Mouse (Mus musculus): ENCODE results near the gene Rnf223. TPM values are rescaled to one million over a fixed set of nuclear protein-coding genes. Genes with fewer than 3 reads are reported as not detected.

Rnf223 gene
- polyA plus RNA-seq, 1 experiment from 2014 or later = 0.24 TPM

GRCm38 (mm10) chr4:156124077-156124476 is 6.2 kb upstream of the Rnf223 start:
- no peak overlapping the region for H3K27ac ChIP-seq (ENCODE audit: low read length)
- H3K27me3 ChIP-seq (ENCODE audit: control insufficient read depth, insufficient read depth, low read depth, low read length) = no peaks in the 10 kb centered on the region
- 93% methylated on average over 7 of the region's 7 CpGs for WGBS
- H3K4me1 ChIP-seq (replicated peaks; ENCODE audit: control insufficient read depth, insufficient read depth, low read length) = no peaks in the 10 kb centered on the region
- peaks cover 45% of the 10 kb centered on the region for H3K36me3 ChIP-seq (ENCODE audit: control insufficient read depth, insufficient read depth, low read length)
- no peak for ATAC-seq (ENCODE audit: low read depth)
- H3K9ac ChIP-seq (ENCODE audit: low read length) = no peak overlapping the region
- H3K4me2 ChIP-seq (ENCODE audit: low read depth, low read length) = no peak overlapping the region
- H3K4me3 ChIP-seq (ENCODE audit: low read length) = no peak overlapping the region
- H3K9me3 ChIP-seq (ENCODE audit: control insufficient read depth, low read length) = no peaks in the 10 kb centered on the region

GRCm38 (mm10) chr4:156125393-156125792 is 4.9 kb upstream of the Rnf223 start:
- no peaks in the 10 kb centered on the region for H3K4me1 ChIP-seq (replicated peaks; ENCODE audit: control insufficient read depth, insufficient read depth, low read length)
- H3K9ac ChIP-seq (ENCODE audit: low read length) = no peak overlapping the region
- H3K27me3 ChIP-seq (ENCODE audit: control insufficient read depth, insufficient read depth, low read depth, low read length) = no peaks in the 10 kb centered on the region
- ATAC-seq (ENCODE audit: low read depth) = no peak
- H3K9me3 ChIP-seq (ENCODE audit: control insufficient read depth, low read length) = no peaks in the 10 kb centered on the region
- peaks cover 34% of the 10 kb centered on the region for H3K36me3 ChIP-seq (ENCODE audit: control insufficient read depth, insufficient read depth, low read length)
- no peak overlapping the region for H3K4me2 ChIP-seq (ENCODE audit: low read depth, low read length)
- 92% methylated on average over 6 of the region's 6 CpGs for WGBS
- no peak overlapping the region for H3K4me3 ChIP-seq (ENCODE audit: low read length)
- H3K27ac ChIP-seq (ENCODE audit: low read length) = no peak overlapping the region

- Histone ChIP-seq H3K27ac (ENCODE audit: low read length) (no peak overlapping the region), H3K27me3 (ENCODE audit: control insufficient read depth, insufficient read depth, low read depth, low read length) (no peaks in the 10 kb centered on the region), H3K4me3 (ENCODE audit: low read length) (no peak overlapping the region), H3K9ac (ENCODE audit: low read length) (no peak overlapping the region), H3K4me2 (ENCODE audit: low read depth, low read length) (no peak overlapping the region), H3K36me3 (ENCODE audit: control insufficient read depth, insufficient read depth, low read length) (peaks cover 32% of the 10 kb centered on the region), H3K9me3 (ENCODE audit: control insufficient read depth, low read length) (no peaks in the 10 kb centered on the region), H3K4me1 (replicated peaks; ENCODE audit: control insufficient read depth, insufficient read depth, low read length) (no peaks in the 10 kb centered on the region)
- 85% methylated on average over 7 of the region's 7 CpGs for WGBS
- no peak for ATAC-seq (ENCODE audit: low read depth)
Measured at GRCm38 (mm10) chr4:156126841-156127240, 3.5 kb upstream of the Rnf223 start.

- Histone ChIP-seq H3K9ac (ENCODE audit: low read length) (no peak overlapping the region), H3K4me3 (ENCODE audit: low read length) (no peak overlapping the region), H3K4me1 (replicated peaks; ENCODE audit: control insufficient read depth, insufficient read depth, low read length) (no peaks in the 10 kb centered on the region), H3K36me3 (ENCODE audit: control insufficient read depth, insufficient read depth, low read length) (peaks cover 20% of the 10 kb centered on the region), H3K4me2 (ENCODE audit: low read depth, low read length) (no peak overlapping the region), H3K9me3 (ENCODE audit: control insufficient read depth, low read length) (no peaks in the 10 kb centered on the region), H3K27ac (ENCODE audit: low read length) (no peak overlapping the region), H3K27me3 (ENCODE audit: control insufficient read depth, insufficient read depth, low read depth, low read length) (no peaks in the 10 kb centered on the region)
- no peak for ATAC-seq (ENCODE audit: low read depth)
- 69% methylated on average over 5 of the region's 5 CpGs for WGBS
Measured at GRCm38 (mm10) chr4:156128746-156129145, 1.6 kb upstream of the Rnf223 start.

DNA sequence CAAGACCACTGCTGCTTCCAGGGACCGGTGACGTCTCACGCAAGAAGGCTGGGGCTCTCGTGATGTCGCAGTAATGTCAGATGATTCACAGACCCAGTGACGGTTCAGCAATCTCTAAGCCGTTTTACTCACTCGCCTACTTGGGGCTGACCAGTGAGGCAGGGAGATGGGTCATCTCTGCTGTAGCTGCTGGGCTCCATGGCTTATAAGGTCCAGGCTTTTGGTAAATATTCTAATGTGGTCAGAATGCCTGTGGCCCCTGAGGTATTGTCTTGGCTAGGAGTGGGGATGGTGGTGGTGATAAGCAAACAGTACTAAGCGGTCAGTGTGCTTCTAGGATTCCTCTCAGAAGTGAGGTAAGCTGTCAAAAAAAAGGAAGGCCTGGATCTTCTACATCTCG is 627 bp downstream of the Rnf223 start:
- no peak overlapping the region for H3K4me3 ChIP-seq (ENCODE audit: low read length)
- peaks cover 6% of the 10 kb centered on the region; the same call in 1 of the 2 replicates for H3K36me3 ChIP-seq (ENCODE audit: control insufficient read depth, insufficient read depth, low read length)
- H3K27ac ChIP-seq (ENCODE audit: low read length) = no peak overlapping the region
- WGBS = 65% methylated on average over 10 of the region's 10 CpGs
- H3K9me3 ChIP-seq (ENCODE audit: control insufficient read depth, low read length) = no peaks in the 10 kb centered on the region
- H3K9ac ChIP-seq (ENCODE audit: low read length) = no peak overlapping the region
- H3K4me1 ChIP-seq (replicated peaks; ENCODE audit: control insufficient read depth, insufficient read depth, low read length) = no peaks in the 10 kb centered on the region
- no peak overlapping the region for H3K4me2 ChIP-seq (ENCODE audit: low read depth, low read length)
- no peak for ATAC-seq (ENCODE audit: low read depth)
- no peaks in the 10 kb centered on the region for H3K27me3 ChIP-seq (ENCODE audit: control insufficient read depth, insufficient read depth, low read depth, low read length)

DNA sequence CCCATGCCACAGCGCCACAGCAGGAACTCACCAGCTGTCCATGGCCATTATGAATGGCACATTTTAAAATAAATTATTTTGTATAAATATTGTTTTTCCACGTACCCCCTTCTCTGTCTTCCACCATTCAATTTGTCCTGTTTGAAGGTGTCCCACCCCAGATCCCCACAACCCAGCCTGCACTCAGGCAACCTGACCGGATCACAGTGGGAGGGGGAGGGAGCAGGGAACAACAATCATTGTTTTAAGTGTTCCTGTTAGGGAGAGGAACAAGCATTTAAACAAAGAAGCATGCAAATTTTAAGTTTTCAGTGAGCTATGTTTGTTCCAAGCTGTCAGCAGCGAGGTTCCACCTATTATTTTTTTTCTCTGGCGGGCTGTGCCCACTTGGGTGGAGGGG is 3.0 kb downstream of the Rnf223 start:
- Histone ChIP-seq H3K9ac (ENCODE audit: low read length) (no peak overlapping the region), H3K4me3 (ENCODE audit: low read length) (no peak overlapping the region), H3K9me3 (ENCODE audit: control insufficient read depth, low read length) (no peaks in the 10 kb centered on the region), H3K36me3 (ENCODE audit: control insufficient read depth, insufficient read depth, low read length) (no peaks in the 10 kb centered on the region), H3K27me3 (ENCODE audit: control insufficient read depth, insufficient read depth, low read depth, low read length) (no peaks in the 10 kb centered on the region), H3K4me2 (ENCODE audit: low read depth, low read length) (no peak overlapping the region), H3K4me1 (replicated peaks; ENCODE audit: control insufficient read depth, insufficient read depth, low read length) (no peaks in the 10 kb centered on the region), H3K27ac (ENCODE audit: low read length) (no peak overlapping the region)
- 59% methylated on average over 5 of the region's 5 CpGs for WGBS
- ATAC-seq (ENCODE audit: low read depth) = no peak

DNA sequence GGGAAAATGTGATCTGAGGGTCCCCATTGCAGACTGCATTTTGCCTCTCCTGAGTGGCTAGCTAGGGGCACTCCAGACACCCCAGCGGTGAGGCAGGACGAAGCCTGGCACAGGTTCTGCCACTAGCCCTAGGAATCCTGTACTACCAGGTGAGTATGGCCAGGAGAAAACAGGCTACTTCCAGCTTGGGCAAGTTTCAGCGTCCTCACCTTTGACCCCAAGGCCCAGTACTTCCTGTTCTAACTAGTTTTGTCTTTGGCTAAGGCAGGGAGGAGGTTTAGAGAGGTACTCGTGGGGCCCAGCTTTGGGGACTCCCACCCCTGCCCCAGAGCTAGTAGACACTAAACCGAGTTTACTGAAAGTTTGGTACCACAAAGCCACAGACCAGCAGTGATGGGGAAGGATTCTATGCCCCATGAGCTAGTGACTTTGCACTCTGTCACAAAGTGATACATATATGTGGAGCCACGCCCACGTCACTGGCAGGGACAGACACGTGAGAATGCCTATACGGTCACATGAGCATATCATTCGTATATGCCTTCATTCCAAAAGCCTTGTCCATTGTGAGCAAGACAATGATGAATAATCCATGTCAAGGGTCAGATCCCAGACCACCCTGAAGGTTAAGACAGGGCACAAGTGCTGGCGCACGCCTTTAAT is 3.8 kb downstream of the Rnf223 start:
- Histone ChIP-seq H3K27me3 (ENCODE audit: control insufficient read depth, insufficient read depth, low read depth, low read length) (no peaks in the 10 kb centered on the region), H3K4me2 (ENCODE audit: low read depth, low read length) (no peak overlapping the region), H3K9ac (ENCODE audit: low read length) (no peak overlapping the region), H3K27ac (ENCODE audit: low read length) (no peak overlapping the region), H3K9me3 (ENCODE audit: control insufficient read depth, low read length) (no peaks in the 10 kb centered on the region), H3K36me3 (ENCODE audit: control insufficient read depth, insufficient read depth, low read length) (no peaks in the 10 kb centered on the region), H3K4me1 (replicated peaks; ENCODE audit: control insufficient read depth, insufficient read depth, low read length) (no peaks in the 10 kb centered on the region), H3K4me3 (ENCODE audit: low read length) (no peak overlapping the region)
- no peak for ATAC-seq (ENCODE audit: low read depth)
- WGBS = 78% methylated on average over 12 of the region's 12 CpGs

DNA sequence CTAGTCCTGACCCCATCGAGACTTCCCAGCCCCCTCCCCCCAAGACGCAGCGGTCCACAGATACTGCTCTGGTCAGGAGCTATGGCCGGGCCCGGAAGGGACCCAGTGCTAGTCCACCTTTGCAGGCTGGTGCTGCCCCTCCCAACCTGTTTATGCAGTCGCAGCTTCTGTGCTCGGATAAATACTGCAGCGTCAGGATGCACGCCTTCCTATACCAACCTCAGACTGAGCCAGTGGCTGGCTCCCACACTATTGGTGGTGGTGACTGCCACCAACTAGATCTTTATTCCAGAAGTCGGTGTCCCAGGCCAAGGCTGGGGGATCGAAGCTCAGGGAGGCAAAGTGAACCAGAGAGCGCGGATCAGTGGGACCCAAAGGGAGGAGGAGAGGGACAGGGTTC is 4.8 kb downstream of the Rnf223 start:
- no peak overlapping the region for H3K9ac ChIP-seq (ENCODE audit: low read length)

GRCm38 (mm10) chr4:156135801-156136200 is 5.5 kb downstream of the Rnf223 start:
- Histone ChIP-seq H3K9me3 (ENCODE audit: control insufficient read depth, low read length) (no peaks in the 10 kb centered on the region), H3K9ac (ENCODE audit: low read length) (no peak overlapping the region), H3K4me2 (ENCODE audit: low read depth, low read length) (no peak overlapping the region), H3K36me3 (ENCODE audit: control insufficient read depth, insufficient read depth, low read length) (no peaks in the 10 kb centered on the region), H3K4me1 (replicated peaks; ENCODE audit: control insufficient read depth, insufficient read depth, low read length) (no peaks in the 10 kb centered on the region), H3K27ac (ENCODE audit: low read length) (no peak overlapping the region), H3K4me3 (ENCODE audit: low read length) (no peak overlapping the region), H3K27me3 (ENCODE audit: control insufficient read depth, insufficient read depth, low read depth, low read length) (no peaks in the 10 kb centered on the region)
- whole genome bisulfite sequencing = 91% methylated on average over 14 of the region's 14 CpGs
- ATAC-seq (ENCODE audit: low read depth) = no peak

More for the DNA sequence above, 4.8 kb downstream of the Rnf223 start:
- no peaks in the 10 kb centered on the region for H3K27me3 ChIP-seq (ENCODE audit: control insufficient read depth, insufficient read depth, low read depth, low read length)
- WGBS = 89% methylated on average over 13 of the region's 13 CpGs
- ATAC-seq (ENCODE audit: low read depth) = no peak
- no peaks in the 10 kb centered on the region for H3K9me3 ChIP-seq (ENCODE audit: control insufficient read depth, low read length)
- H3K4me3 ChIP-seq (ENCODE audit: low read length) = no peak overlapping the region
- no peaks in the 10 kb centered on the region for H3K4me1 ChIP-seq (replicated peaks; ENCODE audit: control insufficient read depth, insufficient read depth, low read length)
- H3K4me2 ChIP-seq (ENCODE audit: low read depth, low read length) = no peak overlapping the region
- H3K36me3 ChIP-seq (ENCODE audit: control insufficient read depth, insufficient read depth, low read length) = no peaks in the 10 kb centered on the region
- no peak overlapping the region for H3K27ac ChIP-seq (ENCODE audit: low read length)
